Comparison of ENCODE assay signal across 13 mouse cellular contexts in the genomic region with DNA sequence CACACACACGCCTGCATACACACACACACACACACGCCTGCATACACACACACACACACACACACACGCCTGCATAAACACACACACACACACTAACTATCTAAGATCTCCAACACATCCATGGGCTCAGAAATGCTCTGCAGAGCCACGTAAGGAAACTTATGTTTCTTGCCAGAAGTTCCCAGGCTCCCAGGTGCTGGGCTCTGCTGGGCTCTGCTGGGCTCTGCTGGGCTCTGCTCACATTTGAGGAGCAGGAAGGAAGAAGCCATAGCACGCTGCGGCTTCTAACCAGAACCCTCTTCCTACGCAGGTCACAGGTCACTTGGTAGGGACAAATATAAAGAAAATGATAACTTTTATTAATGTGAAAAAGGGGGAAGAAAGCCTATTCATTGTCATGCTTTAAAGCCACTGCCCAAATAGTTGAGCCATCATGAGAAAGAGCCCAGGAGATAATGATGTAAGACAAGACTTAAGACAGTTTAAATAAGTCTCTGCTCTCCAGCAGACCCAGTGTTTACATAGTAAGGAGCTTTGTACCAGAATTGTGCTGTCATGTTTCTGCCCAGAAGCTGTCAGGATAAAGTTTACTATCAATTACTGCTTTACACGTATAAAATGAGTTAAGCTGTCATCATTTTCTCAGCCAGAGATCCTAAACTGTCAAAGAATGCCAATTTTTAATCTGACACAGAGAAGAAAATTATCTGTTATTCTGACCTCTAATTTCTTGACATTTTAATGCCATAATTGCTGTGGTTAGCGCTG.
A peak's percentile ranks its signal among the peaks of the same experiment; 100 is the strongest.
DNase-seq lines count a peak whose midpoint lies in the region; ATAC-seq and TF ChIP-seq lines count a peak whose summit lies in the region.
"Had no signal": no experiment of that assay in that cellular context is flagged by ENCODE, and none has a peak within 500 bp of the region (broad histone marks: within the 10 kb centered on the region; RNA-seq: fewer than 3 reads in every experiment).

No protein-coding gene starts in this region.

- no peak overlapping the region for H3K27ac ChIP-seq in layer of hippocampus, adult 2 months
- H3K27ac ChIP-seq: hindbrain, postnatal 0 days; limb, embryonic 13.5 days; neural tube, embryonic 12.5 days had no signal

- peak; percentile 22 for DNase-seq in adrenal gland, postnatal 14 days
- DNase-seq in adrenal gland, adult 18-20 months (ENCODE audit: low spot score in 2 of 2), result no peak
- peak; percentile 42 for DNase-seq in kidney, postnatal 10 days
- no peak for DNase-seq in kidney, adult 11 months
- peak; percentile 71 for DNase-seq in 416B (ENCODE audit: low read depth)
- no peak for DNase-seq in cerebellum, adult 9-10 months
- DNase-seq in layer of hippocampus, adult 2 months (ENCODE audit: low spot score in 2 of 2), result no peak
- DNase-seq: cerebellum, postnatal 36 days had no signal

- ATAC-seq in hematopoietic stem cell, adult 5-6 weeks (replicated peaks in 1 of 2; ENCODE audit: insufficient read depth in 1 of 2, low FRiP score in 2 of 2, low TSS enrichment in 1 of 2, low read depth in 1 of 2, poor library complexity in 2 of 2, severe bottlenecking in 2 of 2), result peak; percentile 63 to 69; a peak in 2 of 4 replicates
- ATAC-seq: hindbrain, postnatal 0 days had no signal

- H3K4me3 ChIP-seq in layer of hippocampus, adult 2 months, result no peak overlapping the region
- H3K4me3 ChIP-seq: heart, embryonic 12.5 days; limb, embryonic 13.5 days; neural tube, embryonic 12.5 days had no signal

- no peak for TF ChIP-seq CTCF in layer of hippocampus, adult 2 months (conservative IDR thresholded peaks at IDR 0.05)

Comparison
In these comparisons a context has a peak if more than half of its experiments do, and no peak if none do; other contexts are left out.
1. DNase-seq: peak in adrenal gland, postnatal 14 days (single experiment), kidney, postnatal 10 days (single experiment) and 416B (single experiment); none in adrenal gland, adult 18-20 months (0 of 2), kidney, adult 11 months (single experiment), cerebellum, adult 9-10 months (single experiment) and layer of hippocampus, adult 2 months (0 of 2).